Comparison of ENCODE assay signal across 9 mouse cellular contexts in the genomic region with DNA sequence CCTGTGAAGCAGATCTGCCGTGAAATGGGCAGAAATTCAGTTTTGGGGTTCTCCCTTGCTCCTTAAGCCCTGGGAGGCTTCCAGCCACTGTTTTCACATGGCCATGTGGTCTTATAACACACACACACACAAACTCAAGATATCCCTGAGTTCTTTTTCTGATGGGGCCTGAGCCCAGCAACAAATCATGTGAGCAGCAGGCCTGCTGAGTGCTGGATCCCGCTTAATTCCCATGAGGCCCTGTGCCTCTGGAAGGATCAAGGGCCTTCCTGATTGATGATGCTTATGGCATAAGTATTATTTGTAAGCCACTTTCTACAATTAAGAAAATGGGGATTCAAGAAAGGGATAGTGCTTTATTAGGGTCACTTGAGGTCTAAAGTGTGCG. TPM values are rescaled to one million over a fixed set of nuclear protein-coding genes. Genes with fewer than 3 reads are reported as not detected.
DNase-seq lines count a peak whose midpoint lies in the region; ATAC-seq and TF ChIP-seq lines count a peak whose summit lies in the region.
"Had no signal": no experiment of that assay in that cellular context is flagged by ENCODE, and none has a peak within 500 bp of the region (broad histone marks: within the 10 kb centered on the region; RNA-seq: fewer than 3 reads in every experiment).

No protein-coding gene starts in this region.

- no peak for TF ChIP-seq POLR2A in thymus, adult 2 months (IDR thresholded peaks at IDR 0.05; ENCODE audit: control insufficient read depth, extremely low read depth, insufficient read depth, low read length, poor library complexity)

- H3K36me3 ChIP-seq in embryonic facial prominence, embryonic 13.5 days: no peaks in the 10 kb centered on the region
- H3K36me3 ChIP-seq in embryonic facial prominence, embryonic 10.5 days (replicated peaks): no peaks in the 10 kb centered on the region
- H3K36me3 ChIP-seq in thymus, adult 2 months (ENCODE audit: control insufficient read depth, insufficient read depth, low read length): no peaks in the 10 kb centered on the region
- H3K36me3 ChIP-seq in macrophage (ENCODE audit: inconsistent target): no peaks in the 10 kb centered on the region
- no peaks in the 10 kb centered on the region for H3K36me3 ChIP-seq in intestine, embryonic 15.5 days

- peak overlapping the region; percentile 28; the same call in 1 of the 2 replicates for H3K4me2 ChIP-seq in embryonic facial prominence, embryonic 13.5 days
- H3K4me2 ChIP-seq in intestine, embryonic 15.5 days (replicated peaks): no peak overlapping the region

- peaks cover 38% of the 10 kb centered on the region for H3K4me1 ChIP-seq in embryonic facial prominence, embryonic 13.5 days
- H3K4me1 ChIP-seq in embryonic facial prominence, embryonic 10.5 days: peaks cover 39% of the 10 kb centered on the region
- peaks cover 34% of the 10 kb centered on the region for H3K4me1 ChIP-seq in thymus, adult 2 months (replicated peaks; ENCODE audit: control insufficient read depth, insufficient read depth, low read length)
- H3K4me1 ChIP-seq in intestine, embryonic 15.5 days (replicated peaks): peaks cover 19% of the 10 kb centered on the region

- ATAC-seq in embryonic facial prominence, embryonic 13.5 days (ENCODE audit: insufficient number of reproducible peaks, insufficient read depth, low FRiP score, low TSS enrichment, low read depth): no peak
- ATAC-seq in intestine, embryonic 15.5 days: no peak

- no peak for TF ChIP-seq CTCF in thymus, adult 2 months (IDR thresholded peaks at IDR 0.05; ENCODE audit: borderline replicate concordance, control insufficient read depth, extremely low read depth, insufficient read depth, low read length, poor library complexity)

- H3K9ac ChIP-seq in embryonic facial prominence, embryonic 13.5 days: no peak overlapping the region
- H3K9ac ChIP-seq in intestine, embryonic 15.5 days: no peak overlapping the region

- H3K4me3 ChIP-seq in embryonic facial prominence, embryonic 13.5 days: no peak overlapping the region
- no peak overlapping the region for H3K4me3 ChIP-seq in embryonic facial prominence, embryonic 10.5 days
- peak overlapping the region; percentile 26 for H3K4me3 ChIP-seq in thymus, adult 2 months (ENCODE audit: control insufficient read depth, insufficient read depth, low read length)
- H3K4me3 ChIP-seq in macrophage (ENCODE audit: inconsistent target): no peak overlapping the region
- H3K4me3 ChIP-seq in intestine, embryonic 15.5 days (replicated peaks): no peak overlapping the region

- no peak overlapping the region for H3K27ac ChIP-seq in embryonic facial prominence, embryonic 13.5 days
- no peak overlapping the region; the same call in 1 of the 2 replicates for H3K27ac ChIP-seq in embryonic facial prominence, embryonic 10.5 days (replicated peaks)
- peak overlapping the region; percentile 1; the same call in 1 of the 2 replicates for H3K27ac ChIP-seq in thymus, adult 2 months (ENCODE audit: control insufficient read depth, insufficient read depth, low read length)
- H3K27ac ChIP-seq in macrophage: peak overlapping the region; percentile 33
- H3K27ac ChIP-seq in intestine, embryonic 15.5 days: no peak overlapping the region

- DNase-seq in embryonic facial prominence, embryonic 10.5 days (ENCODE audit: low spot score): no peak
- no peak for DNase-seq in thymus, adult 2 months
- no peak for DNase-seq in thymus, postnatal 25 days
- no peak for DNase-seq in adrenal gland, postnatal 36 days
- no peak for DNase-seq in spleen, postnatal 10 days (ENCODE audit: low spot score in 2 of 2)
- DNase-seq: lung, postnatal 10 days had no signal

- H3K27me3 ChIP-seq in embryonic facial prominence, embryonic 13.5 days: no peaks in the 10 kb centered on the region
- no peaks in the 10 kb centered on the region for H3K27me3 ChIP-seq in embryonic facial prominence, embryonic 10.5 days (replicated peaks; ENCODE audit: low read depth, poor library complexity, severe bottlenecking)
- H3K27me3 ChIP-seq in thymus, adult 2 months (ENCODE audit: control insufficient read depth, insufficient read depth, low read length): no peaks in the 10 kb centered on the region
- no peaks in the 10 kb centered on the region for H3K27me3 ChIP-seq in intestine, embryonic 15.5 days (replicated peaks)

- WGBS in embryonic facial prominence, embryonic 13.5 days: 79% methylated on average over 3 of the region's 3 CpGs
- WGBS in embryonic facial prominence, embryonic 10.5 days: 94% methylated on average over 3 of the region's 3 CpGs
- WGBS in thymus, adult 2 months: 69% methylated on average over 3 of the region's 3 CpGs
- 68% methylated on average over 3 of the region's 3 CpGs for WGBS in macrophage (ENCODE audit: missing documents)
- 80% methylated on average over 3 of the region's 3 CpGs for WGBS in intestine, embryonic 15.5 days

- no peaks in the 10 kb centered on the region for H3K9me3 ChIP-seq in embryonic facial prominence, embryonic 13.5 days
- H3K9me3 ChIP-seq in embryonic facial prominence, embryonic 10.5 days: no peaks in the 10 kb centered on the region
- no peaks in the 10 kb centered on the region for H3K9me3 ChIP-seq in intestine, embryonic 15.5 days

- H3K79me2 ChIP-seq in macrophage (ENCODE audit: inconsistent target): peaks cover 66% of the 10 kb centered on the region

RNA-seq across cellular contexts. Expression of gene Mvb12b, which starts 2.5 kb away (rescaled TPM):
- 23.7 and 25.8 TPM in 2 replicates for polyA plus RNA-seq in embryonic facial prominence, embryonic 13.5 days (2015; fragmentation: Nextera tagmentation; extraction: Ambion mirVana)
- polyA plus RNA-seq in embryonic facial prominence, embryonic 10.5 days (2016; fragmentation: Nextera tagmentation; extraction: Ambion mirVana): 14.4 and 16.1 TPM in 2 replicates
- 79.3 and 94.9 TPM in 2 replicates for polyA plus RNA-seq in thymus, adult 2 months (2012; rRNA removed)
- 10 to 100 TPM; 11.2 to 70.8 (median 52.8) TPM for total RNA-seq in macrophage (2018; cell fraction: chromatin; rRNA removed)
- total RNA-seq in macrophage (2018; cell fraction: cytosol; rRNA removed): 10 to 100 TPM; 11.2 to 24.0 (median 18.6) TPM
- total RNA-seq in macrophage (2018; cell fraction: nucleus; rRNA removed): 100 to 1,000 TPM in 1 of 26 experiments, 10 to 100 TPM in 24, 1 to 10 TPM in 1; 9.8 to 112 (median 34.5) TPM
- 14.6 to 32.7 TPM (median 19.5 TPM) in 3 replicates for polyA plus RNA-seq in macrophage (2018)
- total RNA-seq in adrenal gland, postnatal 36 days (2021): 10 to 100 TPM; 19.7 to 22.7 TPM
- 12.8 and 15.7 TPM in 2 replicates for polyA plus RNA-seq in intestine, embryonic 15.5 days (2015; fragmentation: Nextera tagmentation; extraction: Ambion mirVana)

Comparison
In these comparisons a context has a peak if more than half of its experiments do, and no peak if none do; other contexts are left out.
1. H3K27ac ChIP-seq: peak in thymus, adult 2 months (single experiment) and macrophage (single experiment); none in embryonic facial prominence, embryonic 13.5 days (single experiment), embryonic facial prominence, embryonic 10.5 days (single experiment) and intestine, embryonic 15.5 days (single experiment).